Mouse (Mus musculus): Measurements from ENCODE around the gene Cpa4. TPM values are rescaled to one million over a fixed set of nuclear protein-coding genes. Genes with fewer than 3 reads are reported as not detected.
A peak's percentile ranks its signal among the peaks of the same experiment; 100 is the strongest.

Gene Cpa4
- polyA plus RNA-seq, 1 experiment: 2.1 TPM

DNA sequence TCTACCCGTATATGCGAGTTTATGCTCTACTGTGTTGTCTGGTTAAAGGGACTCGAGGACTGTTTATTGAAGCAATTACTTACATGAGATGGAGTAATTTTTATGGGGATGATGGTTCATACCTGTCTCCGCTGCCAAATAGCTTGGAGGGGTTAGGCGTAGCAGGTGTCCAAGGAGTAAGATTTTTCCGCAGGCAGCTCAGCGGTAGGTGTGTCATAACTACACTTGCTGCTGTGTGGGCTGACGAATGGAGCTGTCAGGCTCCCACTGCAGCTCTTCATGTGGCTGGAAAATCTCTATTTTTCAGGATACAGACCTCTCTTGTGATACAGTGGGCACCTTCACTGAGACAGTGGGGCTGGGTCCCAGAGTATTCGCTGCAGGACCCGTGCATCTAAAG is 1.2 kb downstream of the Cpa4 start:
- no peak overlapping the region for H3K27ac ChIP-seq (ENCODE audit: insufficient read depth, low read length)
- H3K4me1 ChIP-seq (ENCODE audit: control insufficient read depth, insufficient read depth, low read length): peaks cover 3% of the 10 kb centered on the region; the same call in 1 of the 2 replicates
- H3K4me3 ChIP-seq (ENCODE audit: insufficient read depth, low read length): no peak overlapping the region
- no peak for TF ChIP-seq CTCF (IDR thresholded peaks at IDR 0.05; ENCODE audit: borderline replicate concordance, insufficient read depth, low read length)

GRCm38 (mm10) chr6:30570012-30570411 is 1.8 kb downstream of the Cpa4 start:
- H3K4me1 ChIP-seq (ENCODE audit: control insufficient read depth, insufficient read depth, low read length): peaks cover 5% of the 10 kb centered on the region; the same call in 1 of the 2 replicates
- no peak overlapping the region for H3K4me3 ChIP-seq (ENCODE audit: insufficient read depth, low read length)
- TF ChIP-seq CTCF (IDR thresholded peaks at IDR 0.05; ENCODE audit: borderline replicate concordance, insufficient read depth, low read length) (no peak), POLR2A (IDR thresholded peaks at IDR 0.05; ENCODE audit: low read depth, low read length) (no peak)
- no peak overlapping the region for H3K27ac ChIP-seq (ENCODE audit: insufficient read depth, low read length)

DNA sequence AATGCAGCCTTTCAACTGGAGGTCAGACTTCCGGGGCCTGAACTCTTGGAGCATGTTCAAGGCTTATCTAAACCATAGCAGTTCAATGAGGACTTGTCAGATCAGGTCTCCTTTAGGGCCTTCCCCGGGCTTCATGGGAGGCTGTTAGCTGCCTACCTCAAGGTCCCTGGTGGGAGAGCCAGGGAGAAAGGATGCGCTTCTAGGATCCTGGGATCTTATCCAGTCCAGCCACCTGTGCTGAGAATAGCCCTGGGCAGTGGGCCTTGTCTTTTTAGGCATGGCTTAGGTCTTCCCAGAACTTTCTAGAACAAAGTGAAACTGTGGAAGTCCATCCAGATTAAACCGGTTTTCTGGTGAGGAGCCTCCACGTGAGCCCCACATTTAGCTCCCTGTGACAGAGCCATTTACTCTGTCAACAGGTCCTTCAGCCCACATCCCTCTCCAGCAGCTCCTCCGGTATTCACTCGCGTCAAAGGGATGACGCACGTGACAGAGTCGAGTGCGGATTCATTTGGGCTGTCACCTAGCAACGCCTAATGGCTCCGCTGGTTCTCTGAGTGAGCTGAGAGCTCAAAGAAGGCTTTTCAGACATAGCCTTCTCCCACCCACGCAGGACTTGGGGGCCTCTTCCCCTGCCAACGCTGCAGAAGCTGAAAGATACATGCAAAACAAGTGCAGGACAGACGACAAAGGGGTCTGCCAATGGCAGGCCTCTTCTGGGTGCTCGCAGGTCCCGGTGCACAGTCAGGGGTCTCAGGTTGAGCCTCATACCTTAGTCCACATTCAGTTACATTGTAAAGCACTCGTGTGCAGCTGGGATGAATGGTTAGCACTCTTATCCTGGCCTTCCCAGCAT is 4.5 kb downstream of the Cpa4 start:
- Histone ChIP-seq H3K4me1 (ENCODE audit: control insufficient read depth, insufficient read depth, low read length) (peaks cover 8% of the 10 kb centered on the region; the same call in 1 of the 2 replicates), H3K4me3 (ENCODE audit: insufficient read depth, low read length) (no peak overlapping the region)
- TF ChIP-seq CTCF (IDR thresholded peaks at IDR 0.05; ENCODE audit: borderline replicate concordance, insufficient read depth, low read length) (no peak), POLR2A (IDR thresholded peaks at IDR 0.05; ENCODE audit: low read depth, low read length) (no peak)

GRCm38 (mm10) chr6:30573380-30573779 is 5.2 kb downstream of the Cpa4 start:
- no peak for TF ChIP-seq POLR2A (IDR thresholded peaks at IDR 0.05; ENCODE audit: low read depth, low read length)
- TF ChIP-seq CTCF (IDR thresholded peaks at IDR 0.05; ENCODE audit: borderline replicate concordance, insufficient read depth, low read length): no peak
- H3K4me1 ChIP-seq (ENCODE audit: control insufficient read depth, insufficient read depth, low read length): peaks cover 8% of the 10 kb centered on the region; the same call in 1 of the 2 replicates
- H3K27ac ChIP-seq (ENCODE audit: insufficient read depth, low read length): no peak overlapping the region; the same call in 1 of the 2 replicates
- H3K4me3 ChIP-seq (ENCODE audit: insufficient read depth, low read length): no peak overlapping the region

More for the DNA sequence above, 4.5 kb downstream of the Cpa4 start:
- H3K27ac ChIP-seq (ENCODE audit: insufficient read depth, low read length): peak overlapping the region; percentile 21; the same call in 1 of the 2 replicates

DNA sequence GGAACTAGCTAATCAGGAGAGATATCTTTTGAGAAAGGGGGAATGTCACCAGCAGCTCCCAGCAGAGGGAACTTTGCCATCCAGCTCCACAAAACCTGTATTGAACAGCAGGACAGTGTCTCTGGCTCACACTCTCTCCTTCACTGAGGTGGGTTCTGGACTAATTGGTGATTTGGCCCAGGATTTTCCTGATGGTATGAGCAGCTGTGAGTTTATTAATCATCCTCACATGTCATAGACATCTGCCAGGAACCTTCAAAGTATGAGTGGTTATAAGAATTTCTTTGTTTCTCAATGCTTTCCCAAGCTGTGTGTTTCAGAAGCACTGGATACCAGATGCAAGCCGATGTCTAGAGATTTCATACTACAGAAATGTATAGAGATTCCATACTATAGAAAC is 6.8 kb downstream of the Cpa4 start:
- Histone ChIP-seq H3K4me1 (ENCODE audit: control insufficient read depth, insufficient read depth, low read length) (peaks cover 8% of the 10 kb centered on the region; the same call in 1 of the 2 replicates), H3K27ac (ENCODE audit: insufficient read depth, low read length) (no peak overlapping the region), H3K4me3 (ENCODE audit: insufficient read depth, low read length) (no peak overlapping the region)
- no peak for TF ChIP-seq POLR2A (IDR thresholded peaks at IDR 0.05; ENCODE audit: low read depth, low read length)
- TF ChIP-seq CTCF (IDR thresholded peaks at IDR 0.05; ENCODE audit: borderline replicate concordance, insufficient read depth, low read length): no peak

DNA sequence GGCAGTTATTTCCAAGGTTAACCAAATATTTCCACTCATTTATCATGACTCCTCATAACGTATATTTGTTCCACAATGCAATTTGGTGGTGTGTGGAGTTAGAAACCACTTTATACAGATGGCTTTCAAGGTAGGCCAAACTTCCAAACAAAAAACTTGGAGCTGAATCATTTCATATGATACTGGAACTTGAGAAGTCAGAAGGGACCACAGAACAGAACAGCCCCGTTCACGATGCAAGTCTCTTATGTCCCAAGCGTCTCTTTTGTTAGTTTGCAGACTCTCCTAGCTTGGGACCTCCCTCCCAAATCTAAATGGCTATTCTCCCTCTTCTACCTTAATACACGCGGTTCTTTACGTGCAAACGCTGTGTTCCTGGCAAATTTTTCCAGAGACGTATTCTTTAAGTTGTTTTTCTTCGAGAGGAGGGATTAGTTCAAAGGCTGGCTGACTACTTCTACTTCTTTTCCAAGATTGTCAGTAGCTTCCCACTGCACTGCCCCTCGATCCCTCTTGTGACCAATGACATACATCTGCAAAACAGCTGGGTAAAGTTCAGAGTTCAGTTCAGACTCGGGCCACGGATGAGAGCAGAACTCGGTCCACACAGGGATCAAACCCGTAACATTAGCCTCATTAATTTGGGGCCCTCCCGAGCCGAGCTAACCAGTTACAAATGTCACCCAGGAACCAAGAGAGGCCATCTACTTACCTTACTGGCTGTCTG is 8.5 kb downstream of the Cpa4 start:
- H3K4me1 ChIP-seq (ENCODE audit: control insufficient read depth, insufficient read depth, low read length): peaks cover 8% of the 10 kb centered on the region; the same call in 1 of the 2 replicates
- H3K27ac ChIP-seq (ENCODE audit: insufficient read depth, low read length): peak overlapping the region; percentile 39; the same call in 1 of the 2 replicates

DNA sequence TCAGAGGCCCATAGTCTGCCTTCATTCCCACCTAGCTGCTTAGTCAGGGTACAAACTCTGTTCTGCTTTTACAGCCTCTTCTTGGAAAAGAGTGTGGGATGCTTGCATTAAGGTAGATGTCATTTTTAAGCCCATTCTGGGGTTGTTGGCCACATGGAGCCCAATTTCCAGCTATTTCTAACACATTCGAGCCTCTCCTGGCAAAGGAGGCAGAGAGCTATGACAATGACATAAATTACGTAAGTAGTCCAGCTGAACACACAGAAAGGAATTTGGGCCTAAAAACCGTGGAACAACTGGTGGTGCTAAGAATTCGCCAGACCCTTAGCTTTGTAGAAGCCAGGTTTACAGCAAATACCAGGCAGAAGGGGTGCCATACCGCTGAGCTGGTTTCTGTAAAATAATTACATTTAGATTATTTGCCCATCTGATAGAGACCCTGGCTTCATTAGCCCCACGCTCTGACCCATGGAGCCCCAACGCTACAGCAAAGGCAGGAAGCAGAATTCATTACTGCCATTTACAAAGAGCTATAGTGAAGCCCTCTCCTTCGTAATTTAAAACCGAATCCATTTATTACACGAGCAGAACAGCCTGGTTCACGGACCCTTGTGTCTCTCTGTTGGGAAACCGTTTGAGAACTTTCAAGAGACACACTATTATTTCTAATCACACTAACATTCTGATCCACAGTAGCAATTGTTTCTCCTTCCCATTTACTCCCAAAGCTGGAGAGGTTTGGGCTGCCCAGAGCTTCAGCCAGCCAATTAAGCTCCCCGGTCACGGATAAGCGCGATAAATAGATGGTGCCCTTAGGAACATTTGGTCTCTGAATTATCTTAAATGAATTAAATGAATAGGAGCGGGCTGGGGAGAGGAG is 12.0 kb downstream of the Cpa4 start:
- peaks cover 2% of the 10 kb centered on the region; the same call in 1 of the 2 replicates for H3K4me1 ChIP-seq (ENCODE audit: control insufficient read depth, insufficient read depth, low read length)
- no peak overlapping the region for H3K27ac ChIP-seq (ENCODE audit: insufficient read depth, low read length)
- TF ChIP-seq POLR2A (IDR thresholded peaks at IDR 0.05; ENCODE audit: low read depth, low read length): no peak
- no peak for TF ChIP-seq CTCF (IDR thresholded peaks at IDR 0.05; ENCODE audit: borderline replicate concordance, insufficient read depth, low read length)
- no peak overlapping the region for H3K4me3 ChIP-seq (ENCODE audit: insufficient read depth, low read length)

More for the DNA sequence above, 8.5 kb downstream of the Cpa4 start:
- no peak overlapping the region for H3K4me3 ChIP-seq (ENCODE audit: insufficient read depth, low read length)
- TF ChIP-seq CTCF (IDR thresholded peaks at IDR 0.05; ENCODE audit: borderline replicate concordance, insufficient read depth, low read length): no peak
- no peak for TF ChIP-seq POLR2A (IDR thresholded peaks at IDR 0.05; ENCODE audit: low read depth, low read length)

GRCm38 (mm10) chr6:30580841-30581176 is 12.6 kb downstream of the Cpa4 start:
- Histone ChIP-seq H3K4me1 (ENCODE audit: control insufficient read depth, insufficient read depth, low read length) (peaks cover 2% of the 10 kb centered on the region; the same call in 1 of the 2 replicates), H3K4me3 (ENCODE audit: insufficient read depth, low read length) (no peak overlapping the region), H3K27ac (ENCODE audit: insufficient read depth, low read length) (no peak overlapping the region)
- no peak for TF ChIP-seq CTCF (IDR thresholded peaks at IDR 0.05; ENCODE audit: borderline replicate concordance, insufficient read depth, low read length)
- no peak for TF ChIP-seq POLR2A (IDR thresholded peaks at IDR 0.05; ENCODE audit: low read depth, low read length)

- Histone ChIP-seq H3K4me1 (ENCODE audit: control insufficient read depth, insufficient read depth, low read length) (no peaks in the 10 kb centered on the region), H3K4me3 (ENCODE audit: insufficient read depth, low read length) (no peak overlapping the region), H3K27ac (ENCODE audit: insufficient read depth, low read length) (no peak overlapping the region)
- TF ChIP-seq POLR2A (IDR thresholded peaks at IDR 0.05; ENCODE audit: low read depth, low read length): no peak
- no peak for TF ChIP-seq CTCF (IDR thresholded peaks at IDR 0.05; ENCODE audit: borderline replicate concordance, insufficient read depth, low read length)
These were observed 18.8 kb downstream of the Cpa4 start for GRCm38 (mm10) chr6:30586886-30587442.

Measured in embryonic fibroblast, embryonic 13.5 days (primary cell).